Mouse (Mus musculus): ENCODE measurements around the gene Hoxd12.

DNA sequence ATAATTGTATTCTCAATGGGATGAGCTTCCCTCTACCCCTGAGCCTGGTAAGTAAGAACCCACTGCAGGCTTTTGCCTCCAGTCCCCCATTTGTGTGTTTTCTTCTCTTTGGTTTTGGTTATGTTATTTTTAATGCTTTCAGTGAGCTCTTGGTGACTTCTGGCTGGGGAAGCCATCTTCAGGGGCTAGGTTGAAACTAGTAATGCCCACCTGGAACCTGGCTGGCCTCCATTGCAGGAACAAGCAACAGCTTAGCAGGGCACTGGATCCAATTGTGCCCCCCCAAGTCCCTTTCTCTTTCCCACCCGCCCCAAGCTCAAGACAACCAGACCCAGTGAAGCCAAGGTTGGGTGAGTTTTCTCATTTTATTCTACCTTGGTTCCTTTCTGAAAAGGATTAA, 20.6 kb downstream of the Hoxd12 start:
- no peak for TF ChIP-seq POLR2A (IDR thresholded peaks at IDR 0.05; ENCODE audit: low read depth, low read length)
- no peak for TF ChIP-seq CTCF (IDR thresholded peaks at IDR 0.05; ENCODE audit: borderline replicate concordance, insufficient read depth, low read length)
